Mouse (Mus musculus) pancreas, adult 10 weeks (tissue): ENCODE measurements around the gene Rgs17. TPM values are rescaled to one million over a fixed set of nuclear protein-coding genes. Genes with fewer than 3 reads are reported as not detected.

Experiments
- polyA plus RNA-seq: library from polyadenylated mRNA; stranded (reverse); fragments of 350-450 nt; fragmentation: Illumina TruSeq; extraction: RNeasy Lipid Tissue Mini Kit (QIAGEN cat#74804); gene quantifications from one replicate; pipeline ENCODE4 v1.2.3, GENCODE M21; 2015; ENCODE audit warnings: low read depth, low replicate concordance; ENCODE audit not compliant: insufficient read depth

Rgs17 gene
- polyA plus RNA-seq = 0.39 TPM

GRCm38 (mm10) chr10:5922294-5922828, at the start of gene Rgs17:
Gene Rgs17 (minus strand): TSS chr10:5922400.

GRCm38 (mm10) chr10:5823740-5824491, 98.3 kb downstream of the Rgs17 start, which contains the start of gene Mtrf1l:
Gene Mtrf1l (minus strand): TSS chr10:5823910.

GRCm38 (mm10) chr10:5805243-5805730, 116.9 kb downstream of the Rgs17 start, which contains the start of gene Fbxo5:
Gene Fbxo5 (minus strand): TSS chr10:5805600.

Other genes starting within 250 kb of the Rgs17 start
- 0.98 TPM for gene Fbxo5, start 116.8 kb downstream of the Rgs17 start, polyA plus RNA-seq
- gene Mtrf1l, start 98.5 kb downstream of the Rgs17 start, polyA plus RNA-seq = 3.0 TPM